Mouse (Mus musculus): ENCODE measurements around the gene Tcf23.

- TF ChIP-seq EP300 (IDR thresholded peaks at IDR 0.05; ENCODE audit: low read depth): no peak
- no peak for TF ChIP-seq CTCF (IDR thresholded peaks at IDR 0.05; ENCODE audit: low read depth)
These were observed 24.7 kb downstream of the Tcf23 start for GRCm38 (mm10) chr5:30992980-30993676.
